Mouse (Mus musculus): ENCODE results near the gene Serpina3m. TPM values are rescaled to one million over a fixed set of nuclear protein-coding genes. Genes with fewer than 3 reads are reported as not detected.
"Not testable (repeated sequence)": the region's sequence is repeated elsewhere in the genome, so short reads cannot be mapped to it uniquely, and the experiment has no call there.

Serpina3m gene
- not detected in 2 replicates for polyA plus RNA-seq (2015; fragmentation: Nextera tagmentation; extraction: Ambion mirVana)

- H3K4me3 ChIP-seq (ENCODE audit: low read length); H3K9me3 ChIP-seq (ENCODE audit: control insufficient read depth, low read length); ATAC-seq; H3K36me3 ChIP-seq (ENCODE audit: control insufficient read depth, insufficient read depth, low read length); H3K27me3 ChIP-seq (replicated peaks; ENCODE audit: control insufficient read depth, insufficient read depth, low read length); H3K4me1 ChIP-seq (ENCODE audit: control insufficient read depth, insufficient read depth, low read length); H3K9ac ChIP-seq (ENCODE audit: low read depth, low read length); H3K27ac ChIP-seq (ENCODE audit: low read length); H3K4me2 ChIP-seq (ENCODE audit: low read depth, low read length): not testable (repeated sequence)
- 91% methylated on average over 3 of the region's 3 CpGs for WGBS
These were observed at the start of gene Serpina3m, which contains the start of gene Serpina3k for GRCm38 (mm10) chr12:104338226-104338625. Gene Serpina3m, plus strand, starts transcription at chr12:104338486. Gene Serpina3k, plus strand, starts transcription at chr12:104338486.

- Histone ChIP-seq H3K36me3 (ENCODE audit: control insufficient read depth, insufficient read depth, low read length) (no peaks in the 10 kb centered on the region), H3K27me3 (replicated peaks; ENCODE audit: control insufficient read depth, insufficient read depth, low read length) (no peaks in the 10 kb centered on the region), H3K4me1 (ENCODE audit: control insufficient read depth, insufficient read depth, low read length) (no peaks in the 10 kb centered on the region), H3K9me3 (ENCODE audit: control insufficient read depth, low read length) (no peaks in the 10 kb centered on the region), H3K27ac (ENCODE audit: low read length) (no peak overlapping the region), H3K4me3 (ENCODE audit: low read length) (no peak overlapping the region), H3K4me2 (ENCODE audit: low read depth, low read length) (no peak overlapping the region), H3K9ac (ENCODE audit: low read depth, low read length) (no peak overlapping the region)
- whole genome bisulfite sequencing, result 42% methylated on average over 4 of the region's 4 CpGs
- ATAC-seq, result no peak
These were observed 48.4 kb upstream of the Serpina3m start for GRCm38 (mm10) chr12:104289872-104290271.

GRCm38 (mm10) chr12:104293963-104294362 lies 44.3 kb upstream of the Serpina3m start:
- Histone ChIP-seq H3K4me2 (ENCODE audit: low read depth, low read length) (no peak overlapping the region), H3K4me1 (ENCODE audit: control insufficient read depth, insufficient read depth, low read length) (no peaks in the 10 kb centered on the region), H3K4me3 (ENCODE audit: low read length) (no peak overlapping the region), H3K9me3 (ENCODE audit: control insufficient read depth, low read length) (no peaks in the 10 kb centered on the region), H3K36me3 (ENCODE audit: control insufficient read depth, insufficient read depth, low read length) (no peaks in the 10 kb centered on the region), H3K27ac (ENCODE audit: low read length) (no peak overlapping the region), H3K27me3 (replicated peaks; ENCODE audit: control insufficient read depth, insufficient read depth, low read length) (no peaks in the 10 kb centered on the region), H3K9ac (ENCODE audit: low read depth, low read length) (no peak overlapping the region)
- no peak for ATAC-seq
- 90% methylated on average over 2 of the region's 2 CpGs for WGBS

GRCm38 (mm10) chr12:104298049-104298448 lies 40.2 kb upstream of the Serpina3m start:
- Histone ChIP-seq H3K4me3 (ENCODE audit: low read length) (no peak overlapping the region), H3K4me2 (ENCODE audit: low read depth, low read length) (no peak overlapping the region), H3K27me3 (replicated peaks; ENCODE audit: control insufficient read depth, insufficient read depth, low read length) (no peaks in the 10 kb centered on the region), H3K27ac (ENCODE audit: low read length) (no peak overlapping the region), H3K9me3 (ENCODE audit: control insufficient read depth, low read length) (no peaks in the 10 kb centered on the region), H3K36me3 (ENCODE audit: control insufficient read depth, insufficient read depth, low read length) (no peaks in the 10 kb centered on the region), H3K4me1 (ENCODE audit: control insufficient read depth, insufficient read depth, low read length) (no peaks in the 10 kb centered on the region), H3K9ac (ENCODE audit: low read depth, low read length) (no peak overlapping the region)
- no peak for ATAC-seq
- 87% methylated on average over 2 of the region's 2 CpGs for WGBS

GRCm38 (mm10) chr12:104305991-104306390 lies 32.3 kb upstream of the Serpina3m start:
- WGBS, result 58% methylated on average over 4 of the region's 4 CpGs
- no peak overlapping the region for H3K4me2 ChIP-seq (ENCODE audit: low read depth, low read length)
- no peaks in the 10 kb centered on the region for H3K9me3 ChIP-seq (ENCODE audit: control insufficient read depth, low read length)

GRCm38 (mm10) chr12:104314253-104314652 lies 24.0 kb upstream of the Serpina3m start, which contains the start of gene Serpina3j:
Gene Serpina3j, plus strand, starts transcription at chr12:104314553.
- Histone ChIP-seq H3K27me3 (replicated peaks; ENCODE audit: control insufficient read depth, insufficient read depth, low read length) (no peaks in the 10 kb centered on the region), H3K27ac (ENCODE audit: low read length) (no peak within 1 kb of the TSS), H3K4me1 (ENCODE audit: control insufficient read depth, insufficient read depth, low read length) (no peaks in the 10 kb centered on the region), H3K9ac (ENCODE audit: low read depth, low read length) (no peak within 1 kb of the TSS), H3K36me3 (ENCODE audit: control insufficient read depth, insufficient read depth, low read length) (no peaks in the 10 kb centered on the region), H3K4me3 (ENCODE audit: low read length) (no peak within 1 kb of the TSS), H3K9me3 (ENCODE audit: control insufficient read depth, low read length) (no peaks in the 10 kb centered on the region), H3K4me2 (ENCODE audit: low read depth, low read length) (no peak within 1 kb of the TSS)
- 76% methylated on average over 1 of the region's 1 CpGs for WGBS
- ATAC-seq, result no peak

More at GRCm38 (mm10) chr12:104305991-104306390, 32.3 kb upstream of the Serpina3m start:
- no peaks in the 10 kb centered on the region for H3K36me3 ChIP-seq (ENCODE audit: control insufficient read depth, insufficient read depth, low read length)
- no peaks in the 10 kb centered on the region for H3K4me1 ChIP-seq (ENCODE audit: control insufficient read depth, insufficient read depth, low read length)
- ATAC-seq, result no peak
- H3K27ac ChIP-seq (ENCODE audit: low read length), result no peak overlapping the region
- no peak overlapping the region for H3K9ac ChIP-seq (ENCODE audit: low read depth, low read length)
- H3K27me3 ChIP-seq (replicated peaks; ENCODE audit: control insufficient read depth, insufficient read depth, low read length), result no peaks in the 10 kb centered on the region
- H3K4me3 ChIP-seq (ENCODE audit: low read length), result no peak overlapping the region

- WGBS, result 62% methylated on average over 1 of the region's 1 CpGs
- Histone ChIP-seq H3K27me3 (replicated peaks; ENCODE audit: control insufficient read depth, insufficient read depth, low read length) (no peaks in the 10 kb centered on the region), H3K27ac (ENCODE audit: low read length) (no peak overlapping the region), H3K36me3 (ENCODE audit: control insufficient read depth, insufficient read depth, low read length) (no peaks in the 10 kb centered on the region), H3K4me1 (ENCODE audit: control insufficient read depth, insufficient read depth, low read length) (no peaks in the 10 kb centered on the region), H3K9ac (ENCODE audit: low read depth, low read length) (no peak overlapping the region), H3K4me3 (ENCODE audit: low read length) (no peak overlapping the region), H3K4me2 (ENCODE audit: low read depth, low read length) (no peak overlapping the region), H3K9me3 (ENCODE audit: control insufficient read depth, low read length) (no peaks in the 10 kb centered on the region)
- no peak for ATAC-seq
These were observed 15.8 kb upstream of the Serpina3m start for GRCm38 (mm10) chr12:104322454-104322853.

GRCm38 (mm10) chr12:104331701-104332100 lies 6.6 kb upstream of the Serpina3m start:
- Histone ChIP-seq H3K9me3 (ENCODE audit: control insufficient read depth, low read length) (no peaks in the 10 kb centered on the region), H3K27me3 (replicated peaks; ENCODE audit: control insufficient read depth, insufficient read depth, low read length) (no peaks in the 10 kb centered on the region), H3K4me2 (ENCODE audit: low read depth, low read length) (no peak overlapping the region), H3K27ac (ENCODE audit: low read length) (no peak overlapping the region), H3K36me3 (ENCODE audit: control insufficient read depth, insufficient read depth, low read length) (no peaks in the 10 kb centered on the region), H3K4me1 (ENCODE audit: control insufficient read depth, insufficient read depth, low read length) (no peaks in the 10 kb centered on the region), H3K4me3 (ENCODE audit: low read length) (no peak overlapping the region), H3K9ac (ENCODE audit: low read depth, low read length) (no peak overlapping the region)
- WGBS, result 47% methylated on average over 1 of the region's 1 CpGs
- ATAC-seq, result no peak

- H3K4me3 ChIP-seq (ENCODE audit: low read length); H3K27me3 ChIP-seq (replicated peaks; ENCODE audit: control insufficient read depth, insufficient read depth, low read length); H3K27ac ChIP-seq (ENCODE audit: low read length); H3K4me2 ChIP-seq (ENCODE audit: low read depth, low read length); H3K36me3 ChIP-seq (ENCODE audit: control insufficient read depth, insufficient read depth, low read length); H3K9ac ChIP-seq (ENCODE audit: low read depth, low read length); H3K4me1 ChIP-seq (ENCODE audit: control insufficient read depth, insufficient read depth, low read length); ATAC-seq; H3K9me3 ChIP-seq (ENCODE audit: control insufficient read depth, low read length): not testable (repeated sequence)
These were observed 1.4 kb upstream of the Serpina3m start for GRCm38 (mm10) chr12:104336873-104337272.

- H3K27ac ChIP-seq (ENCODE audit: low read length), result no peak overlapping the region
- no peaks in the 10 kb centered on the region for H3K9me3 ChIP-seq (ENCODE audit: control insufficient read depth, low read length)
- H3K4me2 ChIP-seq (ENCODE audit: low read depth, low read length), result no peak overlapping the region
- H3K4me3 ChIP-seq (ENCODE audit: low read length), result no peak overlapping the region
- no peaks in the 10 kb centered on the region for H3K27me3 ChIP-seq (replicated peaks; ENCODE audit: control insufficient read depth, insufficient read depth, low read length)
- no peak for ATAC-seq
- no peaks in the 10 kb centered on the region for H3K4me1 ChIP-seq (ENCODE audit: control insufficient read depth, insufficient read depth, low read length)
- H3K36me3 ChIP-seq (ENCODE audit: control insufficient read depth, insufficient read depth, low read length), result no peaks in the 10 kb centered on the region
- WGBS, result 91% methylated on average over 3 of the region's 3 CpGs
- H3K9ac ChIP-seq (ENCODE audit: low read depth, low read length), result no peak overlapping the region
These were observed 419 bp downstream of the Serpina3m start for GRCm38 (mm10) chr12:104338705-104339104.
